Mouse (Mus musculus) kidney, postnatal 0 days (tissue): ENCODE measurements at regions not wholly inside any gene's neighbourhood (a gene's known extent, or its start where the extent isn't known, plus 50 kb on each side); places are given as distances from the start of the nearest gene placed in this dataset.

Experiments used
- ATAC-seq: fragments of 200-750 bp; cut with Nextera tagmentation; replicated peaks from 2 replicates; pipeline ENCODE4 v1.8.0; 2017; ENCODE audit warnings: low read depth, moderate number of reproducible peaks, moderate TSS enrichment, moderate library complexity; ENCODE audit not compliant: low FRiP score
- DNase-seq: peaks from one replicate; pipeline ENCODE4 v3.0.0-alpha.2; 2016; ENCODE audit warnings: low spot score
- H3K27ac ChIP-seq: fragments of 300-500 bp; sonication (generic); 2 replicates; pipeline ENCODE4 v1.5.1; 2014; ENCODE audit warnings: mild to moderate bottlenecking
- H3K27me3 ChIP-seq: fragments of 300-500 bp; sonication (generic); 2 replicates; pipeline ENCODE4 v1.6.1; 2014; ENCODE audit warnings: low read length, mixed read lengths; ENCODE audit not compliant: insufficient read depth
- H3K36me3 ChIP-seq: fragments of 300-500 bp; sonication (generic); 2 replicates; pipeline ENCODE4 v1.6.1; 2014; ENCODE audit warnings: low read length, mixed read lengths; ENCODE audit not compliant: insufficient read depth
- H3K4me1 ChIP-seq: fragments of 300-500 bp; sonication (generic); replicated peaks from 2 replicates; pipeline ENCODE4 v1.6.1; 2014; ENCODE audit warnings: antibody characterized with exemption, low read length, mixed read lengths; ENCODE audit not compliant: insufficient read depth
- H3K4me2 ChIP-seq: fragments of 300-500 bp; sonication (generic); 2 replicates; pipeline ENCODE4 v1.6.1; 2014; ENCODE audit warnings: mild to moderate bottlenecking, low read length, moderate library complexity, mixed read lengths
- H3K4me3 ChIP-seq: fragments of 300-500 bp; sonication (generic); replicated peaks from 2 replicates; pipeline ENCODE4 v1.5.1; 2014; ENCODE audit warnings: low read depth, low read length
- H3K9ac ChIP-seq: fragments of 300-500 bp; sonication (generic); 2 replicates; pipeline ENCODE4 v1.6.1; 2014; ENCODE audit warnings: low read depth, low read length
- H3K9me3 ChIP-seq: fragments of 300-500 bp; sonication (generic); replicated peaks from 2 replicates; pipeline ENCODE4 v1.6.1; 2016; ENCODE audit warnings: low read length, inconsistent platforms, mixed read lengths
- CTCF ChIP-seq: IDR thresholded peaks from 2 replicates; pipeline ENCODE4 v1.5.1; 2016; ENCODE audit warnings: antibody characterized with exemption, low read depth, mild to moderate bottlenecking, moderate library complexity
- WGBS: fragments of 180-500 bp; shearing (Covaris S2); extraction: QIAGEN DNeasy Blood & Tissue Kit; methylation state at CpG from one replicate; pipeline ENCODE4 v1.1.7; 2014; 5-methylcytosine and 5-hydroxymethylcytosine counted together

DNA sequence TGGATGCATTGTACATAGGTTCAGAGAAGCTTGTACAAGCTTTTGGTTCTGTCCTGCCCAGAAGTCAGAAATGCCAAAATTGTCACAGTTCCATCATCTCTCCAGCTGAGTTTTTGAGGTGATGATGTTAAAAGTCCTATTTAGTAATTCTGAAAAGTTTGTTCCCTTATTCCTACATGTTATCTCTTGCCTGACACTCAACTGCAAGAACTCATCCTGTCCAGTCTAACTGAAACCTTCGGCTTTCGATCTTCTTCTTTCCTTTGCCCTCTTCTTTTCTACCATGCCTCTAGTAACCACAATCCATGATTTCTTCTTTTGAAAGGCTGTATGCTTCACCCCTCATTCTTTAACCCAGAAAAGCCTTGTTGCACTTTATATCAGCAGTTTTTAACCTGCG, 313.2 kb upstream of the Trib2 start:
- Histone ChIP-seq H3K4me3 (no peak overlapping the region), H3K9me3 (no peaks in the 10 kb centered on the region), H3K4me1 (no peaks in the 10 kb centered on the region), H3K27me3 (no peaks in the 10 kb centered on the region), H3K36me3 (no peaks in the 10 kb centered on the region), H3K4me2 (no peak overlapping the region), H3K9ac (no peak overlapping the region), H3K27ac (no peak overlapping the region)
- no peak for TF ChIP-seq CTCF
- WGBS, result 94% methylated on average over 3 of the region's 3 CpGs
- DNase-seq, result no peak
- ATAC-seq, result no peak

DNA sequence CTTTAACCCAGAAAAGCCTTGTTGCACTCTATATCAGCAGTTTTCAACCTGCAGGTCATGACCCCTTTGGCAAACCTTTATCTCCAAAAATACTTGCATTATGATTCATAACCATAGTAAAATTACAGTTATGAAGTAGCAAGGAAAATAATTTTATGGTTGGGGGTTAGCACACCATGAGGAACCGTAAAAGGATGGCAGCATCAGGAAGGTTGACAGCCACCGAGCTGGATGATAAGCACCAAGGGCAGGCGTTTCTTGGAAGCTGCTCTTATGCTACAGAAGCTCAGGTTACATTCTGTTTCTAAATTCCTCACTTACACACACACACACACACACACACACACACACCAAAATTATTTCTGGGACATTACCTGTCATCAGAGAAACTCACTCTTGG, 312.5 kb upstream of the Trib2 start:
- ATAC-seq (no peak), DNase-seq (no peak)
- Histone ChIP-seq H3K9ac (no peak overlapping the region), H3K27me3 (no peaks in the 10 kb centered on the region), H3K4me1 (no peaks in the 10 kb centered on the region), H3K4me2 (no peak overlapping the region), H3K9me3 (no peaks in the 10 kb centered on the region), H3K27ac (no peak overlapping the region), H3K4me3 (no peak overlapping the region), H3K36me3 (no peaks in the 10 kb centered on the region)
- WGBS, result 67% methylated on average over 3 of the region's 3 CpGs
- no peak for TF ChIP-seq CTCF

DNA sequence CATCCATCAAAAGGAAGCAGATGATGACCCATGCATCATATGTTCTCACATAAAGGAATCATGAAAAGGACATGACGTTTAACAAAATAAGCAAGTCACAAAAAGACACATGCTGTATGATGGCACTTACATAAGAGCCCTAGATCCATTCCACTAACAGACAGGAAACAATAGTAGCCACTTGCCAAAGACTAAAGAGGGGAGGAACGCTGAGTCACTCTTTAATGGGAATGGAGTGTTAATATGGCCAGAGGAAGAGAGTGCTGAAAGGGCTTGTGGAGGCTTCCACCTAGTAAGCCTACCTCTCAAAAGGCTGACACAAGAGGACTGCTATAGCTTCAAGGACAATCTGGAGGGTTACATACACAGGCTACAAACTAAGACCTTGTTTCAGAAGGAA, 308.2 kb upstream of the Trib2 start:
- no peak overlapping the region for H3K4me3 ChIP-seq
- DNase-seq, result no peak

DNA sequence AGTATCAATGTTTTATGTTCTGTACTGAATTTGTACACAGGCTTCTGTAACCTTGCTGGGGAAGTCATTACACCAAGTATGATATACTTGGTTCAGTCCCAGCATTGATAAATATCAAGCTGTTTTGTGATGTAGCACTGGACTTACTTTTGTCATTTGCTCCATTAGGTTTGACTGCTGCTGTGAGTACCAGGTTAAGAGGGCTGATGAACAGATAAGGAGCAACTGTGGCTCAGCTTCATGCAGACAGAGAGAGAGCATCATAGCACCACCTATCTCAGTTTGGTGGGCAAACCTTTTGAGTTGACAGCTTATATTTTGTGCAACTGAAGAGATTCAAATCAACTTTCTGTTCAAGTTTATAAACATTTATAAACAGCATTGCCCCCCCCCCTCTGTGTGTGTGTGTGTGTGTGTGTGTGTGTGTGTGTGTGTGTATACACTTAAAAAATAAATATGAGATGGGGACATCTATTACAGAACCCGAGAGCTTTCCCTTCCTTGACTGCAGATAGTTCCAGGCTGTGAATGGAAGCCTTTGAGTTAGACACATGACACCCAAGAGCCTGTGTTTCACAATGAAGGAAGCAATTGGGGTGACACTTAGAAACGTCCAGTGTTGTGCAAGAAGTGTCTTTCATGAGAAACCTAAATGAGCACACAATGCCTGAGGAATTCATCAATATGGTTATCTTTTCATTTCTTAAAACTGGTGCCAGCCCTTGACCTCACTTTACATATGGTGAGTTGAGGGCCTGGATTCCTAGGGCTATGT, 305.8 kb upstream of the Trib2 start:
- H3K9me3 ChIP-seq, result no peaks in the 10 kb centered on the region
- DNase-seq, result no peak
- no peak overlapping the region for H3K4me3 ChIP-seq
- TF ChIP-seq CTCF, result no peak
- H3K27me3 ChIP-seq, result no peaks in the 10 kb centered on the region
- ATAC-seq, result no peak
- H3K27ac ChIP-seq, result no peak overlapping the region
- H3K4me1 ChIP-seq, result no peaks in the 10 kb centered on the region
- WGBS, result 51% methylated on average over 2 of the region's 2 CpGs
- H3K4me2 ChIP-seq, result no peak overlapping the region
- H3K9ac ChIP-seq, result no peak overlapping the region
- no peaks in the 10 kb centered on the region for H3K36me3 ChIP-seq

More for the DNA sequence above, 308.2 kb upstream of the Trib2 start:
- ATAC-seq, result no peak
- no peak for TF ChIP-seq CTCF
- Histone ChIP-seq H3K9ac (no peak overlapping the region), H3K9me3 (no peaks in the 10 kb centered on the region), H3K27ac (no peak overlapping the region), H3K4me1 (no peaks in the 10 kb centered on the region), H3K27me3 (no peaks in the 10 kb centered on the region), H3K36me3 (no peaks in the 10 kb centered on the region), H3K4me2 (no peak overlapping the region)
- 82% methylated on average over 2 of the region's 2 CpGs for WGBS

DNA sequence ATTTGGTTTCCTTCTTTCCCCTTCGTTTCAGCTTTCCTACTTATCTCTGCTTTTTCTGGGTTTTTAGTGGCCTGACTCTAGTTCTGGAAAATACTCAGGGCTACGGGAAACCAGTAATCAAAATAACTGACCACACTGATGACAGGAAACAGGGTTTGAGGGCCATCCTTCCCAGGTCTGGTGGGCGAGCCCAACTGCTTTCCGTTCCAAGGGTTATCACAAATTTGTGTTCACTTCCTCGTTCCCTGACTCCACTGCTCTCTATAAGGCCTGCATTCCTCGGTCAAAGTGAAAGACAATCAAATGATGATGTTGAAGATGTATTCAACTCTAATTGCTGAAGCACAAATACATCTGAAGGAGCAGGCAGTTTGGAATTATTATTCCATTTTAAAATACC, 305.1 kb upstream of the Trib2 start:
- WGBS, result 70% methylated on average over 6 of the region's 6 CpGs
- DNase-seq, result no peak
- TF ChIP-seq CTCF, result no peak
- no peaks in the 10 kb centered on the region for H3K4me1 ChIP-seq
- H3K9ac ChIP-seq, result no peak overlapping the region
- no peak overlapping the region for H3K4me2 ChIP-seq
- no peaks in the 10 kb centered on the region for H3K27me3 ChIP-seq
- no peak for ATAC-seq
- H3K9me3 ChIP-seq, result no peaks in the 10 kb centered on the region
- no peaks in the 10 kb centered on the region for H3K36me3 ChIP-seq
- H3K27ac ChIP-seq, result no peak overlapping the region
- H3K4me3 ChIP-seq, result no peak overlapping the region

DNA sequence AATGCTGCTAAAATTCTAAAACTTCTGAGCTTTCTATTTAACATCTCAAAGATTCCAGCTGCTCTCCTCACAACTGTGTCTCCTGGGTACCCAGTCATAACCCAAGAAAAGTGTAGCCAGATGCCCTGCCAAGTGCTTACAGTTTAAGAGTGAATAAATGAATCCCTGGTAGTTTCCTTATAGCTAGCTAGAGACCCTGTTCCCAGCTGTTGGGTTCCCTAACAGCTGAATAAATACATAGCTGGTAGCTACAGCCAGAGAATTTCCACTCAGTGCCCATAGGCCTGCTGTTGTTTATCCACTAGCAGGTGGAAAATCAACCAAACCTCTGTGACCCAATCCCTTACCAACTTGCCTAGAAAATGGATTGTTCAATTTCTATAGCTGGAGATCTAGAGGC, 302.0 kb upstream of the Trib2 start:
- DNase-seq, result no peak

DNA sequence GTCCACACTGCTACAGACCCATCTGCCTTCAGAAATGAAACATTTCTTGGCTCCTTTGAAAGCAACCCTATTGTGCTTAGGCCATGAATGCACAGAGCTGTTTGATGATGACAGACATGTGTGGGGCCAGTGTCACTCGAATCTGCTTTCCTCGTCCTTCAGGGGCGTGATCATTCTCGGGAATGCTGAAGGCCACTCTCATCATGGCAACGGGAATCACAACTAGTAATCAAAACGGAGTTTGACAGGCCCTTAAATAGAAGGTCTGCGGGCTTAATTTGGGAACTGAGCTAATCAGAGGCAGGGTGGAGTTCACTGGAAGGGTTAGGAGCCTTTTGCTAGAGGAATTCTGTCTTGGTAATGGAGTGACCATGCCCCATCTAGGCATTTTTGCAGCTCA, 290.2 kb upstream of the Trib2 start:
- H3K4me3 ChIP-seq, result no peak overlapping the region
- no peaks in the 10 kb centered on the region for H3K27me3 ChIP-seq
- TF ChIP-seq CTCF, result no peak
- ATAC-seq (no peak), DNase-seq (no peak)
- 82% methylated on average over 7 of the region's 7 CpGs for WGBS
- no peaks in the 10 kb centered on the region for H3K36me3 ChIP-seq
- H3K27ac ChIP-seq, result no peak overlapping the region
- no peak overlapping the region for H3K9ac ChIP-seq
- no peak overlapping the region for H3K4me2 ChIP-seq
- H3K9me3 ChIP-seq, result no peaks in the 10 kb centered on the region
- H3K4me1 ChIP-seq, result no peaks in the 10 kb centered on the region

More for the DNA sequence above, 302.0 kb upstream of the Trib2 start:
- H3K4me1 ChIP-seq, result no peaks in the 10 kb centered on the region
- H3K27ac ChIP-seq, result no peak overlapping the region
- no peak overlapping the region for H3K4me3 ChIP-seq
- H3K9ac ChIP-seq, result no peak overlapping the region
- no peaks in the 10 kb centered on the region for H3K36me3 ChIP-seq
- no peak for TF ChIP-seq CTCF
- H3K9me3 ChIP-seq, result no peaks in the 10 kb centered on the region
- no peak overlapping the region for H3K4me2 ChIP-seq
- H3K27me3 ChIP-seq, result no peaks in the 10 kb centered on the region
- ATAC-seq, result no peak
